Mouse (Mus musculus) erythroblast, embryonic 14.5 days (primary cell): Measurements from ENCODE around the gene Rims1. TPM values are rescaled to one million over a fixed set of nuclear protein-coding genes. Genes with fewer than 3 reads are reported as not detected.

Source experiments
- H3K27me3 ChIP-seq: 2 replicates; pipeline ENCODE4 v1.6.1; 2012; ENCODE audit warnings: inconsistent platforms; ENCODE audit not compliant: control insufficient read depth
- H3K36me3 ChIP-seq: 2 replicates; pipeline ENCODE4 v1.6.1; 2012; ENCODE audit warnings: mild to moderate bottlenecking, inconsistent platforms; ENCODE audit not compliant: control insufficient read depth
- H3K4me1 ChIP-seq: 2 replicates; pipeline ENCODE4 v1.6.1; 2012; ENCODE audit warnings: inconsistent platforms; ENCODE audit not compliant: control insufficient read depth
- H3K4me3 ChIP-seq: replicated peaks from 2 replicates; pipeline ENCODE3; 2012; ENCODE audit warnings: moderate library complexity, mild to moderate bottlenecking, inconsistent platforms
- H3K9me3 ChIP-seq: 2 replicates; pipeline ENCODE4 v1.6.1; 2012; ENCODE audit warnings: low read length, inconsistent platforms, mixed read lengths; ENCODE audit not compliant: control insufficient read depth
- GATA1 ChIP-seq: IDR thresholded peaks from 2 replicates; pipeline ENCODE4 v1.6.1; 2012; ENCODE audit warnings: low read length, inconsistent platforms, mixed read lengths
- TAL1 ChIP-seq: IDR thresholded peaks from 3 replicates; pipeline ENCODE4 v1.6.1; 2012; ENCODE audit warnings: low read length, inconsistent platforms, mixed read lengths
- polyA plus RNA-seq: library from polyadenylated mRNA; stranded (reverse); fragments of >175 nt; gene quantifications from 2 replicates; pipeline ENCODE4 v1.2.3, GENCODE M21; 2012

Rims1 gene
- polyA plus RNA-seq, 1 experiment = not detected

DNA sequence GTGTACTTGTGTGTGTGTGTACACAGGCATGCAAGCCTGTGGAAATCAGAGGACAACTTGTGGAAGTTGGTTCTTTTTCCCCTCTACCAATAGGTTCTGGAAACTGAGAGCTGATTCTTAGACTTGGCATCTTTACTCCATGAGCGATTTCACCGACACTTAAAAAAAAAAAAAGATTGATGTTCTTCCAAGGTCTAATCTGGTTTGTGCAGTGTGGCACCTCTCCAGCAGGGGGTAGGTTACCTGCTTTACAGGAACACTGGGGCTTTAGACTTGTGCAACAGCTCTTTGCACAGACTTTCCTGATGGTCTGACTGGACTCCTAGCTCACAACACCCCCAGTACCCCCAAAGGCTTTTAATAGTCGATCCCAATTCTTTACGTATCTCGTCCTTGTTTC is 428.1 kb downstream of the Rims1 start:
- no peaks in the 10 kb centered on the region for H3K9me3 ChIP-seq
- H3K36me3 ChIP-seq = no peaks in the 10 kb centered on the region
- no peaks in the 10 kb centered on the region for H3K27me3 ChIP-seq
- no peak for TF ChIP-seq GATA1
- TF ChIP-seq TAL1 = no peak
- no peaks in the 10 kb centered on the region for H3K4me1 ChIP-seq
- H3K4me3 ChIP-seq = no peak overlapping the region

DNA sequence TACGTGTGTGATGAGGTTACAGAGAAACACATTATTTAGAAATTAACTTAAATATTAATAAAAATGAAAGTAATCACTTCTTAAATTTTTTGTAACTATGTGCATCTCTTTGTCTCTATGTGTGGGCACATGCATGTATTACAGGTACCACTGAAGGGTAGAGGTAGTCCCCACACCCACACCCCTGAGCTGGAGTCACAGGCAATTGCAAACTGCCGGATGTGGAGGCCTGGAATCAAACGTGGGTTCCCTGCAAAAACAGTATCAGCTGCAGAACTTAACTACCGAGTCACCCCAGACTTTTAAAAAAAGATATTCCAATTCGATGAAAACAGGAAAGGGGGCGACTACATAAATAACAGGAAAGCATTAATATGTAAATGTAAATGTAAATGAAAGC is 428.7 kb downstream of the Rims1 start:
- Histone ChIP-seq H3K4me3 (no peak overlapping the region), H3K27me3 (no peaks in the 10 kb centered on the region)
- TF ChIP-seq GATA1 (no peak), TAL1 (no peak)

DNA sequence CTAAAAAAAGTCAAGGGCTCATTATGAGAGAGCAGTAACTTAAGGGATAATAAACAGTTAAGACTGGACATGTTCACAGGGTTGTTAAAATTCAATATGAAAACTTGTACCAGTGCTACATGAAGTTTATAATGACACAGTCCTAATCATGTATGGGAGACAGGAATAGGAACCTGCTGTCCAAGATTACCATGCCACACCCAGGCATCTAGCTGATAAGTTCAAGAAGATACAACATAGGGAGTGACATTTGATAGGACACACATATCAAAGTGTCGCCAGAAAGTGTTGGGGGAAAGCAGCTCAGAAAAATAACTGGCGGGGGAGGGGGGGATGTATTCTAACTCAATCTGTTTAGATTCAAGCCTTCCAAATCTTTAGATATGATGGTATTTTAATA is 449.6 kb downstream of the Rims1 start:
- TF ChIP-seq GATA1 = no peak
- no peak for TF ChIP-seq TAL1
- no peaks in the 10 kb centered on the region for H3K9me3 ChIP-seq

More for the DNA sequence above, 428.7 kb downstream of the Rims1 start:
- no peaks in the 10 kb centered on the region for H3K4me1 ChIP-seq
- no peaks in the 10 kb centered on the region for H3K9me3 ChIP-seq
- H3K36me3 ChIP-seq = no peaks in the 10 kb centered on the region

DNA sequence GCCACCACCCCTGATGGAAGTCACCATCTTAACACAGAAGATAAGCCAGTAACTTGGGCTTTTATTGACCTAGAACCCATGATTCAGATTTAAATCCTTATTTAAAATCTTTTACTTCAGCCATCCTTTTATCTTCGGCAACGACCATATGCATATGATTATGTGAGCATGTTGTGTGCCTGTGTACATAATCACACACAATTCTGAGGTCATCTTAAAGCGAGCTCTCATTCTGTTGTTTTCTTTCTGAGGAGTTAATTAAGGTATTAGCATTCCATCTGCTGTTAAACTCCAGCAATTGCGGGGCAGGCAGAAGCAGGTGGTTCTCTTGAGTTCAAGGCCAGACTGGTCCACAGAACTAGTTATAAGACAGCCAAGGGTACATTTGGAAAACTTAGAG is 452.1 kb downstream of the Rims1 start:
- H3K4me1 ChIP-seq = no peaks in the 10 kb centered on the region
- no peaks in the 10 kb centered on the region for H3K9me3 ChIP-seq
- no peaks in the 10 kb centered on the region for H3K27me3 ChIP-seq
- no peak overlapping the region for H3K4me3 ChIP-seq
- no peaks in the 10 kb centered on the region for H3K36me3 ChIP-seq
- no peak for TF ChIP-seq TAL1
- no peak for TF ChIP-seq GATA1

More for the DNA sequence above, 449.6 kb downstream of the Rims1 start:
- Histone ChIP-seq H3K4me1 (no peaks in the 10 kb centered on the region), H3K27me3 (no peaks in the 10 kb centered on the region), H3K36me3 (no peaks in the 10 kb centered on the region), H3K4me3 (no peak overlapping the region)

DNA sequence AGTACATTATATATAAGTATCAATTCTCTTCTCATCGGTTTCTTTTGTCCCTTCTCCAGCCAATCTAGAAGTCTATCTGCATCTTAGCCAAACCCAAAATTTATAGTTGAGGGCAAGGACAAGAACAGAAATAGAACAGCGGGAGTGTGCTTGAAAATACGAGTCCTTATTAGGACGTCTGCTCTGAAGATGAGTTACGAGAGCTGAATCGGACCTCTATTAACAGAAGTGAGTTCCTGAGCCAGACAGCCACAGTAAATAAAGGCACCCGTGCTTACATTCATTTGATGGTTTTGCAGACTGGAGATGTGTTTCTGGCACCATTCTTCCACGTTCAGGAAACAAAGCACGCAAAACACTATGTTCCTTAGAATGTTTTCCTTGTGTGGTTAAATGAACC is 466.9 kb downstream of the Rims1 start:
- Histone ChIP-seq H3K4me1 (no peaks in the 10 kb centered on the region), H3K4me3 (no peak overlapping the region), H3K9me3 (no peaks in the 10 kb centered on the region), H3K36me3 (no peaks in the 10 kb centered on the region), H3K27me3 (no peaks in the 10 kb centered on the region)
- TF ChIP-seq GATA1 = no peak
- TF ChIP-seq TAL1 = no peak

DNA sequence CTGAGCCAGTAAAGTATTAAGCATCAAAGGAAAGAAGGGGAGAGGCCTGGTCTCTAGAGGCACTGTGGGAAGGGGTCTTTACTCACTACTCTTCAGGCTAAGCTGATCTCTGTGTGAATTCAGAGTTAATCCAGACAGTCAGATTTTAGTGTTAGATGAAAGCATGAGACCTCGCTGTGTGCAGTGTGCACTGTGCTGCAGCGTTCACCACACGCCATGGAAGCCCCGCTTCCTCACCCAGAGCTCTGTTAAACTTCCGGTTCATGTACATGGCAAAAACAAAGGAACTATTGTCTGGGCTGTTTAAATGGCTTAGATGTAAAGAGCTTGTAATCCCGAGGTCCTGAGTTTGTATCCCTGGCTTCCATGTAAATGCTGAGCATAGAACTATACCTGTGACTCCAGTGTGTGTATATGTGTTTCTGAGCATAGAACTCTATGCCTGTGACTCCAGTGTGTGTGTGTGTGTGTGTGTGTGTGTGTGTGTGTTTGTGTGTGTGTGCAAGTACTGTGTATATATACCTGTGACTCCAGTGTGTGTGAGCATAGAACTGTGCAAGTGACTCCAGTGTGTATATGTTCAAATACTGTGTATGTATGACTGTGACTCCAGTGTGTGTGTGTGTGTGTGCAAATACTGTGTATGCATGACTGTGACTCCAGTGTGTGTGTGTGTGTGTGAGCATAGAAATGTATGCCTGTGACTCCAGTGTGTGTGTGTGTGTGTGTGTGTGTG is 484.7 kb downstream of the Rims1 start:
- no peak overlapping the region for H3K4me3 ChIP-seq
- H3K9me3 ChIP-seq = no peaks in the 10 kb centered on the region
- no peaks in the 10 kb centered on the region for H3K27me3 ChIP-seq
- no peaks in the 10 kb centered on the region for H3K4me1 ChIP-seq
- TF ChIP-seq GATA1 (no peak), TAL1 (no peak)
- no peaks in the 10 kb centered on the region for H3K36me3 ChIP-seq

DNA sequence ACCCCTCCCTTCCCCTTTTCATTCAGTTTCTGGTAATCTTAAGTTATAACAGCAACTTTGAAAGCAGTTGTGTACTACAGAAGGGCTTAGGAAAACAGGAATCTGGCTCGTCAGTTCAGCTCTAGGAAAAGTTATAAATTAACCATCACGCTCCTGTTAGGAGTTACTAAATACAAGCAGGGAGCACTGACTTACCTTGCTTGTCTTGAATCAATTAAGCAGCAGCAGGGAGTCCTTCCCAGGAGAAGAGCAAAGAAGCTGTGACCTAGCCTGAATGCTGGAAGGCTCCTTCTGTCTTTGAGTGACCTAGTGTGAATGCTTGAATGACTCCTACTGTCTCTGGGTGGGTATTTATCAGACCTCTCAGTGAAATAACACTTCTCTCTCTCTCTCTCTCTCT is 490.3 kb downstream of the Rims1 start:
- Histone ChIP-seq H3K4me3 (no peak overlapping the region), H3K9me3 (no peaks in the 10 kb centered on the region), H3K27me3 (no peaks in the 10 kb centered on the region), H3K4me1 (no peaks in the 10 kb centered on the region), H3K36me3 (no peaks in the 10 kb centered on the region)
- no peak for TF ChIP-seq GATA1

DNA sequence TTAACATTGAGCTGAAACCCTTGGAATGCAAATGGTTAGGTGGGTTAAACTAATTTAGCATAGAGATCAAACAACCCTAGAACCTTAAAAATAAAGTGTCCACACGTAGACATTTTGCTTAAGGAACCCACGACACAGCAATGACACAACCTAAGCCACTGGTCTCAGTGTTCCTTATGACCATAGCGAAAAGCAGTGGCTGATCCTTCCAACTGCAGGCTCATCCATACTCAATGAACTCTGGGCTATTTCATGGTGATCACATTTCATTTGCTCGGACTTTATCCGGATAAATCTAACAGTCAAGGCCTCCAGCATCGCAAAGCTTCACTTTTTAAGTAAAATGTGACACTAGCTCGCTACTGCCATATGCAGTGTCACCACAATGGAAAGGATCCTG is 494.3 kb downstream of the Rims1 start:
- H3K4me1 ChIP-seq = no peaks in the 10 kb centered on the region
- no peaks in the 10 kb centered on the region for H3K9me3 ChIP-seq
- H3K27me3 ChIP-seq = no peaks in the 10 kb centered on the region
- H3K36me3 ChIP-seq = no peaks in the 10 kb centered on the region
- H3K4me3 ChIP-seq = no peak overlapping the region
- TF ChIP-seq GATA1 = no peak
- no peak for TF ChIP-seq TAL1

DNA sequence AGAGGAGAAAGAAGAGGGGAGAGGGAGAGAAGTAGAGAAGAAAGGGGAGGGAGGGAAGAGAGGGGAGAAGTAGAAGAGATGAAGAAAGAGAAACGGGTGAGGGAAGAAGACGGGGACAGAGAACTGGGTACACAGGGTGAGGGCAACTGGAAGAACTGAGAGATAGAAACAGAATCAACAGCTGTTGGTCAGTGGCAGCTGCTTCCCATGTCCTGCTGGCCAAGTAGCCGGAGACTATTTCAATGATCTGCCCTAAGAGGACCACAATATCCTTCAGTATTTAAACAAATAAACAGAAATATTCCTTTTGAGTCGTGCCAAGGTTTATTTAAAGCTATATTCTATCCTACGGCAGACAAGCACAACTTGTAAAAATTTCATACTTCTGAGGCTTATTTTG is 499.3 kb downstream of the Rims1 start:
- Histone ChIP-seq H3K4me1 (no peaks in the 10 kb centered on the region), H3K36me3 (no peaks in the 10 kb centered on the region), H3K27me3 (no peaks in the 10 kb centered on the region), H3K9me3 (no peaks in the 10 kb centered on the region; the same call in 1 of the 2 replicates), H3K4me3 (no peak overlapping the region)
- TF ChIP-seq GATA1 (no peak), TAL1 (no peak)

DNA sequence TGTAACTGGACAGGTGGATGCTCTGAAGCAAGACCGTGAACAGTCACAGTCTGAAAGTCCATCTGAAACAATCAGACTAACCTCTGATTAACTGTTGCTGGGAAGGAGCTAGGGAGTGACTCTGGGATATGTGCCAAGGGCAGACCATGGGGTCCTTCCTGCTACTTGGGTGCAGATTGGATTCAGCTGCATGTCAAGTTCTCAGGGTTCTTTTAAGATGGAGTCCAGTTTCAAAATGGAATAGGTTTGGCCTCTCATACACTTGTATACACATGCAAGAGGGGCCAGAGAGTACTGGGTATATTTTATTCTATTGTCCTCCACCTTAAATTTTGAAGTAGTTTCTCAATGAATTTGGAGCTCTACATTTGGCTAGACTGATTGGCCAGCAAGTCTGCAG is 499.9 kb downstream of the Rims1 start:
- TF ChIP-seq GATA1 = no peak
- no peak for TF ChIP-seq TAL1
- Histone ChIP-seq H3K27me3 (no peaks in the 10 kb centered on the region), H3K36me3 (no peaks in the 10 kb centered on the region), H3K4me1 (no peaks in the 10 kb centered on the region), H3K9me3 (no peaks in the 10 kb centered on the region; the same call in 1 of the 2 replicates), H3K4me3 (no peak overlapping the region)
